Mouse (Mus musculus) hindbrain, embryonic 16.5 days (tissue): Measurements from ENCODE around the gene Klf6. TPM values are rescaled to one million over a fixed set of nuclear protein-coding genes. Genes with fewer than 3 reads are reported as not detected.
A peak's percentile ranks its signal among the peaks of the same experiment; 100 is the strongest.

Source experiments
- ATAC-seq: fragments of 200-750 bp; cut with Nextera tagmentation; 2 replicates; pipeline ENCODE4 v1.8.0; 2017; ENCODE audit warnings: moderate TSS enrichment, moderate library complexity
- H3K27ac ChIP-seq: fragments of 300-500 bp; sonication (generic); 2 replicates; pipeline ENCODE4 v1.5.1; 2014; ENCODE audit warnings: low read depth, mild to moderate bottlenecking, control low read depth, low read length, moderate library complexity
- H3K27me3 ChIP-seq: fragments of 300-500 bp; sonication (generic); replicated peaks from 2 replicates; pipeline ENCODE4 v1.6.1; 2014; ENCODE audit warnings: low read length; ENCODE audit not compliant: control insufficient read depth, insufficient read depth
- H3K36me3 ChIP-seq: fragments of 300-500 bp; sonication (generic); 2 replicates; pipeline ENCODE4 v1.6.1; 2014; ENCODE audit warnings: mild to moderate bottlenecking, low read length, moderate library complexity, mixed read lengths; ENCODE audit not compliant: control insufficient read depth, insufficient read depth
- H3K4me1 ChIP-seq: fragments of 300-500 bp; sonication (generic); 2 replicates; pipeline ENCODE4 v1.6.1; 2014; ENCODE audit warnings: low read depth, low read length; ENCODE audit not compliant: control insufficient read depth, insufficient read depth
- H3K4me2 ChIP-seq: fragments of 300-500 bp; sonication (generic); 2 replicates; pipeline ENCODE4 v1.6.1; 2014; ENCODE audit warnings: mild to moderate bottlenecking, low read length, control low read depth, moderate library complexity
- H3K4me3 ChIP-seq: fragments of 300-500 bp; sonication (generic); 2 replicates; pipeline ENCODE4 v1.5.1; 2014; ENCODE audit warnings: mild to moderate bottlenecking, low read length, control low read depth, moderate library complexity
- H3K9ac ChIP-seq: fragments of 300-500 bp; sonication (generic); 2 replicates; pipeline ENCODE4 v1.6.1; 2014; ENCODE audit warnings: low read depth, mild to moderate bottlenecking, control low read depth, low read length, moderate library complexity
- H3K9me3 ChIP-seq: fragments of 300-500 bp; sonication (generic); 2 replicates; pipeline ENCODE4 v1.6.1; 2014; ENCODE audit warnings: mild to moderate bottlenecking, low read length, moderate library complexity; ENCODE audit not compliant: control insufficient read depth
- WGBS: fragments of 180-500 bp; shearing (Covaris S2); extraction: QIAGEN DNeasy Blood & Tissue Kit; methylation state at CpG from one replicate; pipeline ENCODE4 v1.1.7; 2014; 5-methylcytosine and 5-hydroxymethylcytosine counted together
- polyA plus RNA-seq: library from polyadenylated mRNA; unstranded; fragments of >200 nt; fragmentation: Nextera tagmentation; extraction: Ambion mirVana; gene quantifications from 2 replicates; pipeline ENCODE4 v1.2.1, GENCODE M21; 2015

Klf6 gene
- polyA plus RNA-seq, 1 experiment from 2014 or later, result 96.3 TPM

DNA sequence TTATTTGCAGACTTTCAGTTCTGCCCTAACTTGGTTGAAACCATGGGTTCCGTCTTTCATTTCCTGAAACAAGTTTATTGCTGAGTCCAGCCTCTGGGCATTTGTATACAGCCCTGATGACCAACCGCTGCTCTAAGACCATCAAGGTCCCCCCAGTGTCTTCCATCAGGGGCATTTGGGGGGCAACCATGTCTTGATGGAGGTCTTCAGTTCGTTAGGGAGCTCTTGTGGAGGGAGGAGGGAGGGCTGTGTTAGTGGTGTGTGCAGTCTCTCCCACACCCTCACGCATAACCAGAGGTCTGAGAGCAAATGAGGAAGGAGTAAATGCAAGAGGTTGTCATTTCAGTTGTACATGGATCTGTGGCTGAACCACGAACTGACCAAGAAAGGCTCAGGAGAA is 26.9 kb downstream of the Klf6 start:
- Histone ChIP-seq H3K27ac (no peak overlapping the region), H3K9me3 (no peaks in the 10 kb centered on the region), H3K36me3 (no peaks in the 10 kb centered on the region), H3K4me3 (no peak overlapping the region), H3K4me1 (no peaks in the 10 kb centered on the region), H3K4me2 (no peak overlapping the region), H3K9ac (no peak overlapping the region), H3K27me3 (no peaks in the 10 kb centered on the region)
- no peak for ATAC-seq
- 83% methylated on average over 5 of the region's 5 CpGs for WGBS

GRCm38 (mm10) chr13:5888731-5889130 is 27.4 kb downstream of the Klf6 start:
- Histone ChIP-seq H3K27me3 (no peaks in the 10 kb centered on the region), H3K27ac (no peak overlapping the region), H3K4me1 (no peaks in the 10 kb centered on the region), H3K4me2 (no peak overlapping the region), H3K36me3 (no peaks in the 10 kb centered on the region), H3K4me3 (no peak overlapping the region), H3K9ac (no peak overlapping the region), H3K9me3 (no peaks in the 10 kb centered on the region)
- WGBS, result 89% methylated on average over 1 of the region's 1 CpGs
- ATAC-seq, result no peak

DNA sequence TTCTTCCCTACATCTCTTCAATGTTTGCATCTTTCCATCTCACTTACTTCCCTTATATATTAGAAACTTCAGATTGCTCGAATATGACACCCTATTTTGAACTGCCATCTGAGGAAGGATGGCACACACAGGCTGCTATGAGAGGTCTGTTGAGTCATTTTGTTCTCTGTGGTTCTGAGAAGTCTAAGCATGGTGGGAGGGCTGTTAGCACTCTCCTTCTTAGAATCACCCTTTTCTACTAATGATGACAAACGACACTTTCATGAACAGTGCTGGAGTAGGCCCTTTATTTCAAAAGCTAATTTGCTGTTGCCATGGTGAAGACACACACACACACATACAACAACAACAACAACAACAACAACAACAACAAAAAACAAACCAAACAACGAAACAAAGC is 28.8 kb downstream of the Klf6 start:
- WGBS, result 71% methylated on average over 3 of the region's 3 CpGs
- no peak overlapping the region for H3K9ac ChIP-seq
- no peaks in the 10 kb centered on the region for H3K36me3 ChIP-seq
- no peak for ATAC-seq
- H3K4me2 ChIP-seq, result no peak overlapping the region
- H3K27ac ChIP-seq, result no peak overlapping the region
- no peak overlapping the region for H3K4me3 ChIP-seq
- no peaks in the 10 kb centered on the region for H3K27me3 ChIP-seq
- H3K9me3 ChIP-seq, result no peaks in the 10 kb centered on the region
- no peaks in the 10 kb centered on the region for H3K4me1 ChIP-seq

DNA sequence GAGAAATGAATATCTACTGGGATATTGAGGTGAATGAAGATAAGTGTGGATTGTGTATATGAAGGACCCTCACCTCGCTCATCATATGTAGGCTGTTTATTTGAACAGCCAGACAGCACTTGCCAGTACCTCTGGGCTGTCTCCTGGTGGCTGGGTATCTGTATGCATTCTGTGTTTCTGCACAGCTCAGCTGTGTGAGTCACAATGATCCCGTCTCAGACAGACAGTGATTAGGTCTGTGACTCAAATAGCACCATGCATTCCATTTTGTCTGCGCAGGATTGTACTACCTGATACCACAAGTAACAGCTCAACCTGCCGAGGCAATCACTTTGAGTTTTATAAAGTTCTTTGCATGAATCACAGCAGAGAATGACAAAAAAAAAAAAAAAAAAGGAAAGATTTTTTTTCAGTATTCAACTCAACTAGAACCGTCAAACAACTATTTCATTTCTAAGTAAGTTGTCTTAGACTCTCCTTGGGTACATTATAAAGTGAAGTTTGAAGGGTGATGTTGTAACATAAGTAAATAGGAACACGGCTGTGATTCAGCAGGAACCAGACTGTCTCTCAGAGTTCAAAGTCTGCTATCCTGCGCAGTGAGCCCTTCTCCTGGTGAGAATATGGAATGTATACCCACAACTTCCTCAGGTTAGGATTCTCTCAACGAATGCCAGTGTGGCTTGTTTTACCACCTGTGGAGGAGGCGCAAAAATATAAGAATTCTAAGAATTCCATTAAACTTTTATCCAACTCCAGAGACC is 31.6 kb downstream of the Klf6 start:
- H3K9ac ChIP-seq, result no peak overlapping the region
- H3K4me1 ChIP-seq, result no peaks in the 10 kb centered on the region
- H3K9me3 ChIP-seq, result no peaks in the 10 kb centered on the region
- H3K4me2 ChIP-seq, result no peak overlapping the region
- 88% methylated on average over 9 of the region's 9 CpGs for WGBS
- ATAC-seq, result no peak
- H3K4me3 ChIP-seq, result no peak overlapping the region
- no peak overlapping the region for H3K27ac ChIP-seq
- H3K36me3 ChIP-seq, result no peaks in the 10 kb centered on the region
- no peaks in the 10 kb centered on the region for H3K27me3 ChIP-seq

DNA sequence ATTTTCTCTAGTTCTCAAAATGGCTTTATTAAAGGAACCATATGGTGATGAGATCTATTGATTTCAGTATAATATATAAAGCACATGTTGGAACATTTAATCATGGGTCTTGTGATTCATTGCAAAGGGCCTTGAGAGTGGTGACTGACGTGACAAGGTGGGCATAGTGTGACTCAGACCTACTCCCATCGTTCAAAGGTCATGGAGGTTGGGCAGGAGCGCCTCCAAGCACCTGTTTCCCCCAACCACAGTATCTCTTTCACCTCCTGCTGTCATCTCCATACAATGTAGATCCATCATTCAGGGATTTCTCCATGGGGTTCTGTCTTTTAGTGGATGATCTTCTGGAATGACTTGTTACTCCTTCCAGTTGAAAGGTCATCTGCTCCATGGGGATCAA is 33.6 kb downstream of the Klf6 start:
- no peak overlapping the region for H3K9ac ChIP-seq
- H3K4me3 ChIP-seq, result no peak overlapping the region
- no peaks in the 10 kb centered on the region for H3K9me3 ChIP-seq
- no peak overlapping the region for H3K4me2 ChIP-seq
- H3K27ac ChIP-seq, result no peak overlapping the region
- H3K27me3 ChIP-seq, result no peaks in the 10 kb centered on the region
- ATAC-seq, result no peak
- no peaks in the 10 kb centered on the region for H3K36me3 ChIP-seq
- no peaks in the 10 kb centered on the region for H3K4me1 ChIP-seq
- WGBS, result 83% methylated on average over 3 of the region's 3 CpGs

DNA sequence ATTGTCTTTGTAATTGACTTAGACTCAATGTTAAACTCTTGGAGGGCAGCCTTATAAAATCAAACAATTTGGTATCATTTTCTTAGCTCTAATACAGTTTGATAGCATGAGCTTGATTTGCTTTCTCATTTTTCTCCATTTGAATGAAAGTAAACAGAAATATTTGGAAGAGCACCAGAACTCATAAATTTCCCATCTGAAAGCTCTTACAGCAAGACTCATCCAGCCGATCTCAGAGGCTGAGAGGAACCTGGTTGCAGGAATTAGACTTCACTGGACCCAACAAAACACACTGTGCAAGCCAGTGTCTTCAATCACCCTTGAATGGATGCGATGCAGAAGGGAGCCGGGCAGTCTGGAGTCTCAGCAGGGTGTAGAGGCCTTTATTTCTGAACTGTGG is 34.6 kb downstream of the Klf6 start:
- Histone ChIP-seq H3K4me2 (no peak overlapping the region), H3K27ac (no peak overlapping the region), H3K4me3 (no peak overlapping the region), H3K9ac (no peak overlapping the region), H3K9me3 (no peaks in the 10 kb centered on the region), H3K27me3 (no peaks in the 10 kb centered on the region), H3K4me1 (no peaks in the 10 kb centered on the region), H3K36me3 (no peaks in the 10 kb centered on the region)
- no peak for ATAC-seq
- WGBS, result 35% methylated on average over 3 of the region's 3 CpGs

DNA sequence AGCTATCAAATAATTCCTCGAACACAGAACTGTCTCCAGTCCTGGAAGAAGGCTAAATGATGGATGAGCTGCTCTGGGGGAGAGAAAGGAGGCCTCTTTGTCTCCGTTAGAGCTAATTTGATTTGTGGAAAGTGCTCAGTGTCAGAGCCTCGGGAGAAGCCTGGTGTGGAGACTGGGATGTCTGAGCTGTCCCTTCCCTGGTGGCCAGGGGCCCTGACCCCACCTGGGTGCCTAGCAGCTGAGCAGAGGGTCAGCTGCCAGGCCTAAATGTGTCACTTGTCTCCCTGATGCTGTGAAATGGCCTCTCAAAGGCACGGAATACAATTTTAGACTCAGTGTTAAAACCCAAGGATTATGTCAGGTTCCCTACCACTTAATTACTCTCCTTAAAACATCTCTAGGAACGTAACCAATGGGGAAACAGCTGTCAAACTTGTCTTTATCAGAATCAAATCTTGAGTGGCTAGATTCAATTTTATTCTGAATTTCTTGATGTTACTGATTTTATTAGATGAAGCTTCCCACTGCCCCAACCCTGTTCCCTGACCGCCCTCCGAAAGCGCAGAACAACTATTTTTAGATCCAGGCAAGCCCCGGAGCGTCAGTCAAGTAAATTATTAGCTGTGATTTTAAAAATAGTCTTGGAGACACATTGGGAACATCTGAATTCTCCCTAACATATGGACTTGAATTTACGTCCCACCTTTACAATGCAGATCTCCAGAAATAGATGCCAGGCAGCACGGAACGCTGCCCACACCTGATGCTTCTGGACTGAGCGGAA is 36.1 kb downstream of the Klf6 start:
- H3K27ac ChIP-seq, result no peak overlapping the region
- ATAC-seq, result 0 out of 2 replicates have a peak, but pooled peaks have one; percentile 48
- H3K9me3 ChIP-seq, result no peaks in the 10 kb centered on the region
- WGBS, result 63% methylated on average over 14 of the region's 14 CpGs
- no peak overlapping the region for H3K4me3 ChIP-seq
- H3K9ac ChIP-seq, result no peak overlapping the region
- H3K4me1 ChIP-seq, result no peaks in the 10 kb centered on the region
- no peaks in the 10 kb centered on the region for H3K36me3 ChIP-seq
- no peak overlapping the region for H3K4me2 ChIP-seq
- H3K27me3 ChIP-seq, result no peaks in the 10 kb centered on the region

GRCm38 (mm10) chr13:5899021-5899420 is 37.7 kb downstream of the Klf6 start:
- Histone ChIP-seq H3K4me2 (no peak overlapping the region), H3K4me3 (no peak overlapping the region), H3K9ac (no peak overlapping the region), H3K4me1 (no peaks in the 10 kb centered on the region), H3K9me3 (no peaks in the 10 kb centered on the region), H3K36me3 (no peaks in the 10 kb centered on the region), H3K27ac (no peak overlapping the region), H3K27me3 (no peaks in the 10 kb centered on the region)
- 83% methylated on average over 1 of the region's 1 CpGs for WGBS
- no peak for ATAC-seq

DNA sequence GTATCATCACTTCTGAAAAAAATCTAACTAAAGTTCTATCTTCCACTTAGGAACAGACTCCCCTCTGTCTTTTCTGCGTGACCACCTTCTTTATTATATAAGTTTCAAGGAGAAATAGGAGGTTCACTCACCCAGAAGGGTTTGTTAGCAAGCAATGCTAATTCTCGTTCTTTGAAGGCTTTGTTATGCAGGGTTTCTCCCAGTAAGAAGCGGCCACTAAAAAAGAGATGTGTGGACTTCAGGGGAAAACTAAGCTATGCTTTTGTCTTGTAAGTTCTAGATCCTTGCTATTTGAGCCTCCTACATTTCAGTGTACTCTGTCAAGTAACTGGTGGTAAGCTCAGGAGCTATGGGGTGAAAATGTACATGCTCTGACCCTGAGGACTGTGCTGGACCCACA is 38.4 kb downstream of the Klf6 start:
- no peaks in the 10 kb centered on the region for H3K27me3 ChIP-seq
- no peaks in the 10 kb centered on the region for H3K4me1 ChIP-seq
- H3K4me3 ChIP-seq, result no peak overlapping the region
- no peak overlapping the region for H3K4me2 ChIP-seq
- no peak overlapping the region for H3K9ac ChIP-seq
- H3K27ac ChIP-seq, result no peak overlapping the region
- H3K36me3 ChIP-seq, result no peaks in the 10 kb centered on the region
- ATAC-seq, result no peak
- H3K9me3 ChIP-seq, result no peaks in the 10 kb centered on the region
- WGBS, result 33% methylated on average over 3 of the region's 3 CpGs
